Mouse (Mus musculus) R1 (cell line): Measurements from ENCODE around the gene Rbfox3.

Source experiments
- DNase-seq: peaks from one replicate; pipeline ENCODE4 v3.0.0-alpha.2; 2018; ENCODE audit warnings: low read depth, low spot score

The Rbfox3 gene

GRCm38 (mm10) chr11:118511851-118512250 is 399.5 kb downstream of the Rbfox3 start:
- no peak for DNase-seq

DNA sequence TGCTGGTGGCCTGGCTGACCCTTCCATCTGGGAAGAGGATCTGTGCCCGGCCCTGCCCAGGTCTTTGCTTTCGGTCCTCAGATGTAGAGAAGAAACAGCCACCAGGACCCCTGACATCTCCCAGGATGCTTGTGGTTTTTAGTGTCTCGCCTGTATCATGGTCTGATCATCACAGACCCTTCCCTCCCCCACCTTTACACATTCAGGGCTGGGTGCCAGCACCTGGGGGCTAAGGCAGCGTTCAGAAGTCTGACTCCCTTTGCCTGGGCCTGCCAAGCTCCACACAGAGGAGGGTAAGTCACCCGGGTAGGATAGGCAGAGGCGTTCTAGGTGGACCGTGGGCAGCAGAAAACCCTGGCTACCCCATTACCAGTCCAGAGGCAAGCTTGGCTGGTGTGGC is 403.1 kb downstream of the Rbfox3 start:
- DNase-seq = no peak

GRCm38 (mm10) chr11:118507904-118508303 is 403.5 kb downstream of the Rbfox3 start:
- DNase-seq = peak; percentile 58

- DNase-seq = no peak
Observed at GRCm38 (mm10) chr11:118507095-118507494, 404.3 kb downstream of the Rbfox3 start.

DNA sequence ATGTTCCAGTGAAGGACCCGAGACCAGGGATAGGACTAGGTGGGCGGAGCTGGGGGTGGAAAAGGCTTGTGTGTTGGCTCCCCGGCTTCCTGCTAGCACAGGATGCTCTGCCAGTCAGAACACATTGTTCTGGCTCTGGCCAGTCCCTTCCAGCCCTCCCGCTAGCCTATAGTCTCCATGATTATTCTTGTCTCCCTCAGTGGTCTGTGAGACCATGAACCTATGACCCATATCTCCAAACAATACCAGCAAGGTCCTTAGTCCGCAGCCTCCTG is 407.3 kb downstream of the Rbfox3 start:
- DNase-seq = no peak

GRCm38 (mm10) chr11:118503418-118504179 is 407.8 kb downstream of the Rbfox3 start:
- no peak for DNase-seq

GRCm38 (mm10) chr11:118502990-118503389 is 408.4 kb downstream of the Rbfox3 start:
- no peak for DNase-seq

GRCm38 (mm10) chr11:118496066-118496689 is 415.2 kb downstream of the Rbfox3 start:
- DNase-seq = no peak

GRCm38 (mm10) chr11:118495065-118495464 is 416.3 kb downstream of the Rbfox3 start:
- DNase-seq = no peak

GRCm38 (mm10) chr11:118494001-118494737 is 417.2 kb downstream of the Rbfox3 start:
- no peak for DNase-seq

- DNase-seq = no peak
Observed at GRCm38 (mm10) chr11:118493458-118493857, 417.9 kb downstream of the Rbfox3 start.

- no peak for DNase-seq
Observed at GRCm38 (mm10) chr11:118491230-118491629, 420.2 kb downstream of the Rbfox3 start.

DNA sequence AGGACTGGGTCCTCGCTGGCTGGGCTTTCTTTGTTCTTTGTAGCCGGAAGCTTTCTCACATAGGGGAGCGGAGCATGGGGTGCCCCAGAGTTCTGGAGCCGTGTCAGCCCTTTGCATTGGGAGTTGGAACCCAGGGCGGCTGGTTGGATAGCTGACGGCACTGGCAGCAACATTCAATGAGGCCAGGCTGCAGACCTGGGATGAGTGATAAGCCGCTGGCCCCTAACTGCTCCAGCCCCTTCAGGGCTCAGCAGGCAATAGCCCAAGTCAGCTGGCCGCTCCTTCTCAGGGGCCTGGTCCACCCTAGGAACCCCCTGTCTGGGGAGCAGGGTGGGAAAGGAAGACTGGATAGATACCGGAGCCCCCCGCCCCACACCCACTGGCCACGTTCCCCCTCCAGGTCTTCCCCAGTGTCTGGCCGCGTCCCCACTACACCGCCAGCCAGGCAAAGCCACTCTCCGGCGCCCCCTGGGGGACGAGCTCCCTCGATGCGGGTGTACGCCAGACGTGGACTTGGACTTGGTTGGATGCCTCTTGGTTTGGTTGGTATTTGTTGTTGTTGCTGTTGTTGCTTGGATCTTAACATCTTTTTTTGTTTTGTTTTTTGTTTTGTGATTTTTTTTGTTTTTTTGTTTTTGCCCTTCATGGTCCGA is 420.7 kb downstream of the Rbfox3 start:
- peak; percentile 55 for DNase-seq

DNA sequence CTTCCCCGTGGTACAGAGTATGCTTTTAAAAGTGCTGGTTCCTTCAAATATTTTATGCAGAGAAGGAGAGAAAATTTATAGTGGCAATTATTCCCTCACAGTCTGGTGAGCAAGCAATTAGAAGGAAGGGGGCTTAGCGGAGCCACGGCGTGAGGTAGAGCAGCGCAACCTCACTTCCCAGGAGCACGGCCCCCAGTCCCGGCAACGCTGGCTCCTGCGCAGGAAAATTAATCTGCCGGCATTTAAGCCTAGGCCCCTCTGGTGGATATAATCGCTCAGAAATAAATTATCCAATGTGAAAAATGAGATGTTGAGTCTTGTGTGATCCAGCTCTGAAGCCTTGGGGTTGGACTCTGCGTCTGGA is 422.5 kb downstream of the Rbfox3 start:
- no peak for DNase-seq

- peak; percentile 69 for DNase-seq
Observed at GRCm38 (mm10) chr11:118488191-118488906, 423.0 kb downstream of the Rbfox3 start.

DNA sequence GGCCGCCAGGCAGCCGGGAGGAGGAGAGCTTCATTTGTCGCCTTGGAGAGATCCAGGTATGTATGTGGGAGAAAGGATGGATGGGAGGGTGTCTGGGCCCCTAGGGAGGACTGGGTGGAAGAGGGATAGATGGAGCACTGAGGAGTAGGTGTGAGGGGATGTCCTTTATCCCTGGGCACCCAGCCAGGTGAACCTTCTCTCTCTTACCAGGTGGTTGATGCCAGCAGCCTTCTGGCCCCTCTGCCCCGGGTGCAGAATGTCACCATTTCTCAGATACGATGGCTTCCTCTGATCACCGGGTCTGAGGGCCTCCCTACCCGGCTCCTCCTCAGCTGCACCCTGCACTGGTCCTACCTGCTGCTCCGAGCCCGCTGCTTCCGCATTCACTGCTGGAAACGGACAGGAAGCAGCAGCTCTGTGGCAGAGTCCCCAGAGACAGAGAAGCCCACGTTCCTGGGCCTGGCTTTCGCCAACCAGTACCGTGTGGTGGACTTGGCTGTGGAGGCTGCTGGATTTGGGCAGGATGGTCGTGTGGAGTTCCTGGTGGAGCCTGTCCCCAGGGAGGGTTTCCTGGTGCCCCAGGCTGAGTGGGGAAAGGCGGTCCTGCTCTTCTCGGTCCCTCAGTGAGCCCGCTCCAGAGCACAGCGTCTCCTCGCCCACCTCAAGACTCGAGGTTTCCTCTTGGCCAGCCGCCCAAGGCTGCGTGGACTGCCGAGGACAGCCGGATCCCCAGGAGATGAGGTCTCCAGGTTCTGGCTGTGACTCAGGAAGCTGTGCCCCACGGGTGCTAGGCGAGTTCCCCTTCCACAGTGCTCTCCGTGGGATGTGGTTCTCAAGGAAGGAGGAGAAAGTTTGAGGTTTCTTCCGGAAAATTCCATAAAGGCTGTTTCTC is 424.3 kb downstream of the Rbfox3 start:
- no peak for DNase-seq

- DNase-seq = no peak
Observed at GRCm38 (mm10) chr11:118486281-118486680, 425.1 kb downstream of the Rbfox3 start.

- DNase-seq = no peak
Observed at GRCm38 (mm10) chr11:118485780-118486179, 425.6 kb downstream of the Rbfox3 start.

- no peak for DNase-seq
Observed at GRCm38 (mm10) chr11:118485338-118485737, 426.1 kb downstream of the Rbfox3 start.

DNA sequence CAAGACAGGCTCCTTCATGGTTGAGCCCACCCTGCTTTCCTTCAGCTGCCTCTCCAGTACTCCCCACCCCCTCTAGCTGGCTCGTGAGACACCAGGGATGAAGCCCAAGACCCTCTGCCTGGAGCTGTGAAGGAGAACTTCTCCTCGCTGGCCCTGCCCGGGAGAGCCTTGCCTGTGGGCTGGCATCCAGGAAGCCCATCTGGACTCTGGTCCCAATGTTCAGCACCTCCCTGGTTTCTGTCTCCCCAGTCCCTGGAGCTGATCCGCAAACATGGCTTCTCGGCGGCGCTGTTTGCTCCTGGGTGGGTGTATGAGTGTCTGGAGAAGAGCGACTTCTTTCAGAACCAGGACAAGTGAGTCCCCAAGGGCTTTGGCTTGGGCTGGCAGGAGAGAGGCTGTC is 427.2 kb downstream of the Rbfox3 start:
- DNase-seq = no peak

- no peak for DNase-seq
Observed at GRCm38 (mm10) chr11:118481751-118482150, 429.6 kb downstream of the Rbfox3 start.
